Mouse (Mus musculus): ENCODE data around the gene Prss46.

GRCm38 (mm10) chr9:110826390-110826789 lies 17.9 kb upstream of the Prss46 start, which contains the start of gene Prss43:
- TF ChIP-seq CTCF (conservative IDR thresholded peaks at IDR 0.05; ENCODE audit: insufficient read depth, insufficient read length, low read depth, low read length): no peak
- no peak for TF ChIP-seq POLR2A (IDR thresholded peaks at IDR 0.05; ENCODE audit: low read depth, low read length)

Data from kidney, adult 2 months (tissue).